Mouse (Mus musculus) G1E-ER4 (cell line): ENCODE results near the gene Egf. TPM values are rescaled to one million over a fixed set of nuclear protein-coding genes. Genes with fewer than 3 reads are reported as not detected.

Experiments used
- GATA1 ChIP-seq: IDR thresholded peaks from one replicate; pipeline ENCODE4 v1.8.0; 2012; ENCODE audit warnings: low read length, inconsistent platforms
- polyA plus RNA-seq: library from polyadenylated mRNA; stranded (reverse); fragments of >175 nt; gene quantifications from 2 replicates; pipeline ENCODE4 v1.2.3, GENCODE M21; 2012

Egf gene
- 0.98 and 1.5 TPM in 2 replicates for polyA plus RNA-seq

DNA sequence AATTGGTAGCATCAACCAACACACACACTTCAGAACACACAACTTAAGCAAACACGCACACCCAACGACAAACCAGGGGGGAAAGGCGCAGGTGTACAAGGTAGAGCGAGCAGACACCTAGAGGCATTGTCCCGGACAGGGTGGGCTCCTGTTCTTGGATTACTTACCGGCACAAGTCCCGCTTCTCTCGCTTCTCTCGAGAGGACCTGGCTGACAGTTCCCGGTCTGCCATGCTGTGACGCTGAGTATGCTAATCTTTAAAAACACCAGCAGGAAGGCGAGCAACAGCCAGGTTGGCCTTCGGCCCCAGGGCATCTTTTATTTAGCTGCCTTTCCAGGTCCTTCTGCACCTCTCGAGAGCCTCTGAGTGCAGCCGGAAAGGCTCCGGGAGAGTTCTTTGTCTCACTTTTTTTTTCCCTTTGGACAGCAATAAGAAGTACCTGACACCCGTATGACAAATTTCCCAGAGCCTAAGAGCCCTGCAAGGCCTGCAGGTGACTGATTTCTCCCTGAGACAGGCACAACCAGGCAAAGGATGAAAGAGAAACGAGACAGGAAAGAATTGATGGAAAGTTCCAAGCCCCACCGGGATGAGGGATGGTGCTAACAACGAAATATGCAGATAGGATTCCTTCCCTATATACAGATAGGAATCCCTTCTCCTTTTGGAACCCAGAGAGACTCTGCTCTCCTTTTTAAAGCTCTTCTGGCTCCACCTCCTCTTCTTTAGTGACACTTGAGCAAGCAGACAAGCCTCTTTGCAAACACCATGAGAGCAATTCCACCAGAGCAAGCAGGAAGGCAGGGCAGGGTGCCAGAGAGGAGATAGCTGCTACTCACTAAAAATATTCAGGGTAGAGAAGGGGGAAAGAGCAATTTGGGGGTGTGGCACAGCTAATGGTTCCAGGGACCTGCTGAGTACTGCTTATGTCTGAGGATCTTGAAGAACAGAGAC lies at the start of gene Egf:
TSS of gene Egf (minus strand) at position 667 of the 955 bp plus-strand sequence.
- no peak for TF ChIP-seq GATA1

DNA sequence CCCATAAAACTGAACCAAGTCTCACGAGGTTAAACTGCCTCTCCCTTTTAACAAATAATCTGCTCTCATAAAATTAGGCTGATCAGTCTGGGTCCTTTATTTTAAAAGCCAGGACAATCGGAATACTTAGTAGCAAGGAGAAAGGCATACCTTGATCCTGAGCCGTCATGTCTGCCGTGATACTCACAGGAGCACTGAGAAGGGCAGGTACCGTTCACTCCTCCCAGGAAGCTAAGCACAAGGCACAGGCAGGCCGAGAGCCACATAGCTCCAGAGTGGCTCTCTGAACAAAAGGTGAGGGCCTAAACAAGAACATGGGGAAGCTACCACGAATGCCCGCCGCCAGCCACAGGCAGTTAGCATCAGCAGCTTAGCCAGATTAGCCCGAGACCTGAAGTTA lies 48.6 kb upstream of the Egf start, which contains the start of gene Lrit3:
TSS of gene Lrit3 (minus strand) at position 266 of the 400 bp plus-strand sequence.
- TF ChIP-seq GATA1, result no peak

- TF ChIP-seq GATA1, result no peak
Observed at GRCm38 (mm10) chr3:129799011-129799410, 43.9 kb upstream of the Egf start.

DNA sequence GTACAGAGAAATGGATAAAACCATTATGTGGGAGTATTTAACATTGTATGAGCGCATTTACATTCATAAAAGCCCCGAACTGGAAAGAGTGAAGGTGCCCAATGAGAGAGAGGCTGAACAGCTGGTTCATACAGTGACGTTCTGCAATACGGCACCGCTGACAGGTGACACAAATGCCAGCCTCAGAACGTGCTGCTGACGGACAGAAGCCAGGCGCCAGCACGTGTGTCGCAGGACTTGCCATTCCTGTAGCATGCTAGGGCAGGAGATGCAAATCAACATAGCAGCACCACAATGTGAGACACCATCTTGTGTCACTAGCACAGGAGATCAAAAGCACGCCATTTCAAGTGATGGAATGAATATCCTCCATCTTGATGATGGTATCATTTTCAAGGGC lies 43.4 kb upstream of the Egf start:
- no peak for TF ChIP-seq GATA1

DNA sequence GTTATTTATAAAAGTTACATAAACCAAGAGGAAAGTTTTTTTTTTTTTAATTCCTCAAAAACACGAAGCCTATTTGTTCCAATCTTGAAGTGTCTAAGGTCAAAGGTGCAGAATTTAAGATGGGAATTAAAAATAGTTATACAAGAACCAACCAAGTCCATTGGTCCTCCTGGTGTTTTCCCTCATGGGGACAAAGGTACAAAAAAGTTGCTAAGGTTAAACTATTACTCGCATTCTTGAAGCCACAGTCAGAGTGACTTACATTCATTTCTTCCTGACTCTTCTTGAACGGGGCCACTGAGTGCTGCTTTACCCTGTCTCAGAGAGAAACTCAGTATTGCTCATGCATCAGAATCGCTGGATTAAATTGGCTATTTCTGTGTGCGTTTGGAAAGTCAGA lies 42.2 kb upstream of the Egf start:
- no peak for TF ChIP-seq GATA1

GRCm38 (mm10) chr3:129793801-129794200 lies 38.7 kb upstream of the Egf start:
- TF ChIP-seq GATA1, result no peak

DNA sequence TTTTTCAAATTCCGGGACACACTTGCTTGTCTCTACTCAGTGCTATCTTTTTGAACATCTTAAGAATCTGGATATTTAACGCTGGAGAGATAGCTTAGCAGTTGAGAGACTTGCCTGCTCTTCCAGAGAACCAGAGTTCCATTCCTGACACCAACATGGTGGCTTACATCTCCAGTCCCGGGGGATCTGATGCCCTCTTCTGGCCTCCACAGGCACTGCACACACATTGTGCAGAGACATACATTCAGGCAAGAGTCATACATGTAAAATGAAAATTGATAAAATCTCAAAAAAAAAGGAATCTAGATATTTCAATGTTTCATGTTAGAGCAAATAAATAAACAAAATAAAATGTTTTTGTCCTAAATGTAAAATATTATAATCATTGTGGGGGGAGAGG lies 27.6 kb upstream of the Egf start:
- no peak for TF ChIP-seq GATA1

GRCm38 (mm10) chr3:129781435-129781834 lies 26.3 kb upstream of the Egf start:
- TF ChIP-seq GATA1, result no peak

GRCm38 (mm10) chr3:129771210-129771609 lies 16.1 kb upstream of the Egf start:
- no peak for TF ChIP-seq GATA1

- TF ChIP-seq GATA1, result no peak
Observed at GRCm38 (mm10) chr3:129766971-129767794, 12.1 kb upstream of the Egf start.

DNA sequence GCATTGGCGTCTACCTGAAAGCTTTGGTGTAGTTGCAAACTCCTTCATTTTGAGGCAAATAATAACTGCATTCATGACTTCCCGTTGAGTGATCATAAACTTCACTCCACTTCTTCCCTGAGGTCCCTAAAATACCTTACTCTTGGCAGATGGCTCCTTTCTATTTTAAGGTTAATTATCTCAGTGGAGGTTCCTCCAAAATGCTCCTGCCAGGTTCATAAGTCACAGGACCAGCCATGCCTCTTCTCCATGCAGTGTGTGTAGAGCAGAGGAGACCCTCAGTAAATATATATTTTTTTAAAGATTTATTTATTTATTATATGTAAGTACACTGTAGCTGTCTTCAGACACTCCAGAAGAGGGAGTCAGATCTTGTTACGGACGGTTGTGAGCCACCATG lies 11.0 kb upstream of the Egf start:
- TF ChIP-seq GATA1, result no peak

- no peak for TF ChIP-seq GATA1
Observed at GRCm38 (mm10) chr3:129744803-129745202, 10.3 kb downstream of the Egf start.

DNA sequence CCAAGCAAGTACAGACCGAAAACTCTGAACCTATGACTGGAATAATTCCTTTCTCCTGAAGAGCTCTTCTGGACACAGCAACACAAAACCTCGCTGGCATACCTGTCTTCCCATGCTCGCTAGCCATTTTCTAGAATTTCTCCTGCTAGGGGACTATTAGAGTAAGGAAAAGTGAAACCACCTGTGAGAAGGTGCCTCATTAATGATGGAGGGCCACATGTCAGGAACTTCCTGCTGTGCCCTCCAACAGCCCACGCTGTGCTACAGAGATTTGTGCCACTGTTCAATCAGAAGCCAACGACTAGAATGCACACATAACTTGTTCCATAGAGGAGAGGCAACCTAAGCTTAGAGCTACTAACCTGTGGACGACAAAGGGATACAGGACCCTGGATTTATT lies 12.3 kb downstream of the Egf start:
- TF ChIP-seq GATA1, result no peak

DNA sequence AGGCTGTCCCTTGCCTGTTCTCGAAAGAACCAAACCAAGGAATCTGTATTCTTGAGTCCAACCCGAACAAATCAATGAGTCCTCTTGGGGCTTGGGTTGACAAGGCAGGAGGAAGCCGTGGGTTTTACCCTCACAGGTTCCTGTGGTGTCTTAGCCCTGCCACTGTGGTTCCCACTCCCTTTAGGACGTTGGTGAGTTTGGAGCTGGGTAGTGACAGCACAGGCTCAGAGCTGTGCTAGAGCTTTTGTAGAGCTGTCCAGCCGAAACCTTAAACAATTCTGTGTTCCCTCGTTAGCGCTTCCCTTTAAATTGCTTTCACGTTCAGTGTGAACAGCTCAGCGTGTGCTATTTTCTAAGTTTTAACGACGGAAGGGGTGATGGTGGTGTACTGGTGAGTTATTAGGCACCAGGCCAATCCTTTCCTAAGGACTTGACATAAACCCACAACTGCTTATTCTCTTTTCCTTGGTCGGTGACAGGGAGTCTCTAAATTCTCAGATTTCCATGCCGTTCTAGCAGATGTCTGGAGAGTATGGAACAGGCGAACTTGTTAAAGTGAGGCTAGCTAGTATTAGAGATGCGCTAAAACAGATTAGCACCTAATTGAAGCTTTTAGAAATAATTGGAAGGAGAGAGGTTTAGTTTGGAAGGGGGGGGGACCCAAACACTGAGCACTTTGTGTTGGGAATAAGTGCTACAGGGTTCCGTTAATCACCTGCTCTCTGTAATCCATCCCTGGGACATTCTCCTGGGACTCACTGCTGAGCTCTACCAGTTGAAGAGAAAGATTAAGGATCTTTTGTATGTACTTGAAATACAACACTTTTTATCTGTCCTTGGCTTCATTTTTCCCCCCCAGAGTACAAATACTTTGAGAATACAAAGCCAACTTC lies 16.6 kb downstream of the Egf start:
- TF ChIP-seq GATA1, result no peak

- no peak for TF ChIP-seq GATA1
Observed at GRCm38 (mm10) chr3:129731636-129732035, 23.5 kb downstream of the Egf start.
